Mouse (Mus musculus): ENCODE results near the gene Mpl. TPM values are rescaled to one million over a fixed set of nuclear protein-coding genes. Genes with fewer than 3 reads are reported as not detected.
A peak's percentile ranks its signal among the peaks of the same experiment; 100 is the strongest.

Mpl gene
- not detected for total RNA-seq (2021)

DNA sequence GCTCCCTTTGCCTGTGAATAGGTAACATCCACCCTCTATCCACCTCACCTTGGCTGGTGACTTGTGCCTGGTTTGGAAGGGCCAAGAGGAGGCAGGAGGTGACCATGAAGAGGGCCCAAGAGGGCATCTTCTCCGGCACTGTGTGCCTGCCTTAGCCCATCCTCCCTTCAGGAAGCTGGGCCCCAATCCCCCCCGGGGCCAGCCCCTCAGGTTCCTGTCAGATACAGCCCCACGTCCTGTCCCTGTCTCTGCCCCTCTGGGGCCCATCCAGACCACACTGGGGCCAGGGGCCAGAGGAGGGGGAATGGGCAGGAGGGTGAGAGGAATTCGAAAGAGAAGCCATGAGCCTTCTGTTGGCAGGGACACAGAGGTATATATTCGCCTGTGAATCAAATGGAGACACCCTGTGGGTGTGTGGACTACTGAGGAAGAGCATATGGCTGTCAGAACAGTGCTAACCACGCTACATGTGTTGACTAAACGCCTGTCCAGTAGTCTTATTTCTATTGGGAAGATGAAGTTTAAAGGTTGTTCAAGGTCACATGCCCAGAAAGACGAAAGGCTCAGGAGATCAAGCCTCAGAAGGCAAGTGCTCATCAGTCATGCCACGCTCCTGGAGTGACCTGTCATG lies at the start of gene Mpl:
Mpl (minus strand) TSS at position 169 of the 631 bp plus-strand sequence.
- intact Hi-C loops (cut with DNase I) = no loop called here
- no peak for DNase-seq

DNA sequence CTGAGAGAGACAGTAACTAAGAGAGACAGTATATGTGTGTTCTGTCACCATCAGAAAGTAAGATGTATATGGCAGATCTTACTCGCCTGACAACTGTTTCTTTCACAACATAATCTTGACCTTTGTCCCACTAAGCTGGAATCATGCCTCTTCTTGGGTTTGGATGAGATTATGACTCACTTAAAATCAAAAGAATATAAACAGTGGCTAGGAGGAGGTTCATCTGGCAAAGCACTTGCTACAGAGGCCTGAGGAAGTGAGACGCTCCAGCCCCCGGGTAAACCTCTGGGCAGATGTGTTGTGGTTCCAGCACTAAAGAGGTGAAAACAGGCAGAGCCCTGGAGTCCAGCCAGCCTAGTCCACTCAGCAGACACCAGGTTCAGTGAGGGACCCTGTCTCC lies 48.2 kb upstream of the Mpl start:
- DNase-seq = no peak
- intact Hi-C loops (cut with DNase I) = no loop called here

DNA sequence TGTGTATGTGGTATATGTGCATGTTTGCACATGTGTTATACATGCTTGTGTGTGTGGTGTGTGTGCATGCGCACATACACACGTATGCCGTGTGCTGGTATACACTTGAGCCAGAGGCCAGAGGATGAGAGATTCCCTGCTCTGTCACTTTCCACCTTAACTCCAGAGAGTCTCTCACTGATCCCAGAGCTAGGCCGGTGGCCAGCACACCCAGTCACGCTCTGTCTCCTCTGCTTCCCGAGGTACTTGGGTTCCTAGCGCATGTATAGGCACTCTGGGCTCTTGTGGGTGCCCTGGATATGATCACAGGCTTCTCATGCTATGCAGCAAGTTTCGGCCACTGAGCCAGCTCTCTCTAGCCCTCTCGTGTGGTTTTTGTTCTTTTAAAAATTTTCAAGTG lies 43.5 kb upstream of the Mpl start:
- intact Hi-C loops (cut with DNase I) = no loop called here
- DNase-seq = no peak

DNA sequence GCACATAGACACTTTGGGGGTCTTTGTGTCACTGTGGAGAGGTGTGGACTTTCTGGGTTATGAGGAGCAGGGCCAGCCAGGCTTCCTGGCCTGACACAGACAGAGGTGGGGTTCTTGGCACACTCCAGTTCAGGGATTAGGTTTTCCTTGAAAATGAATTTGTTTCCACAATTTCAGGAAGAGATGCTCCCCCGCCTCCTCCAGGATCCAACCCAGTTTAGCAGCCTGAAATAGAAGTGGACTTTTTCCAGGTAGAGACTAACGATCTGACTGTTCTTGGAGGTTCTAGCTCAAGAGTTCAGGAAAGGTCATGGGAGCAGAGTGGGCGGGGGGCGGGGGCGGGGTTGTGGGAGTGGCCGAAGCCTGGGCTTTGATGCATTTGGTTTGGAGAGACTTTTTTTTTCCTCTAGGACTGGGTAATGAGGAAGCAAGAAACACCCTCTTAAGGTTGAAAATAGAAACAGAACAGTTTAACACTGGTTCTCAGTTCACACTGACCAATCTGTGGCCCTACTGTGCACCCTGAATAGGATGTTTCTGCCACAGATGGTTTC lies 42.9 kb upstream of the Mpl start:
- DNase-seq = no peak
- intact Hi-C loops (cut with DNase I) = no loop called here

DNA sequence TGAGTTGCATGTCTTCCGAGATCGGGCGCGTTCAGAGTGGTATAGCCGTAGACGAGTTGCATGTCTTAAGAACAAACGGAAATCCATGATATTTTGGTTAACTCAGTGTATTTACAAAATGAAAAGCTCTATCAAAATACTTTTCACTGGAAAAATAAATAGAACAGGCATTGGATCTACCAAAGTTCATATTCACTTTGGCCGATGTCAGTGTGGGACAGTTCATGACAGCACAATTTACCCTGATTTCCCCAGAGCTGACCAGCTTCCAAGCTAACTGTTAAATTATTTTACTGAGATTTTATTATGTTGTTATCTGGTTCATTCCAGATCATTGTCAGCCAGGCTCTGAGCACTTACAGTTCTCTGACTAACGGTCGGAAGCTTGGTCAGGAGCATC lies 33.1 kb upstream of the Mpl start:
- intact Hi-C loops (cut with DNase I) = no loop called here
- no peak for DNase-seq

DNA sequence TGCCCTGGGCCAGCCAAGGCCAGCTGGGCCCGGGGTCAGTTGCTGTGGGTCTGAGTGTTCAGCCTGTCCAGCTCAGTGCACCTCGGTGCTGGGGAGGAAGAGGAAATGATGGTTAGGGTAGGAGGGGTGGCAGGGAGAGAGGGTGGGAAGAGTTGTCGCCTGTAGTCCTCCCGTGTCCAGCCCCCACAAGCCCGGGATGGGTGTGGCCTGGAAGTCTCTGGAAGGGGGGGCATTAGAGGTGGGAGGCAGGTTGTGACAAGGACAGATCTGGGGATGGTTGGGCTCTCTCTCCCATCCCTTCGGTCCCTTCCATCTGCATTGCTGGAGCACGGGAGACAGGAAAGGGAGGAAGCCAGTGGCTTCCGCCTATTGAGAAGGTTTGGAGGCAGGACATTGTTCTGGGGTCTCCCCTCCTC lies 32.4 kb upstream of the Mpl start, which contains the start of gene Tie1:
Tie1 (minus strand) TSS at position 345 of the 416 bp plus-strand sequence.
- intact Hi-C loops (cut with DNase I) = no loop called here
- DNase-seq = no peak

DNA sequence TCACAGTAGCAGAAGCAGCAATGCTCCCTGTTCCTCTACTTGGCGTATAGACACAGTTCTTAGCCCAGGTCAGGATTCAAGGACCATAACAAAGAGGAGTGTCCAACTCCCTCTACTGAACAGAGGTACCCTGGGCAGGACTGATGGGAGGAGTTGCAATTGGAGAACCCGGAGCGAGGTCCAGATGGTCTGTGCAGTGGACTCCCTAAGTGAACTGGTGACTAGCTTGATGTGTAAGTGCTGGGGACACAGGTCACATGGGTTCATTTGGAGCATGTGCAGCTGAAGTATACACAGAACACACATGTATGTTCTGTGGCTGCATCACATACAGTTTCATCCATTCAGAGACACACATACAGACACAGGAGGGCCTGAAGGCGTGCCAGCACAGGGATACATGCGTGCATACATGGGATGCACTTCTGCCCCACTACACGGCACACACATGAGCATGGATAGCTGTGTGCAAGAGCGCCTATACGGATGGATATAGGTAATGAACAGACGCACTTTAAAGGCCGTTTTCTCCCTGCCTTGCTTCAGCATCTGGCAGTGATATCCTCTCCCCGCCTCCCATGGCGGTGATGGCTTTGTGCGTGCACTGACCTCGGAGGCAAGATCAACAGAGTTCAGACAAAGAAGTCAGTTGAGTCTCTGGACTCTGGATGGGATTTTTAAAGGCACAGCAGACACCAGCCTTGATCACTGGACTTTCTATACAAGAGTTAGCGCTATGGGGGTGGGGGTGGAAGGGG lies 19.6 kb upstream of the Mpl start:
- intact Hi-C loops (cut with DNase I) = no loop called here
- DNase-seq = no peak

DNA sequence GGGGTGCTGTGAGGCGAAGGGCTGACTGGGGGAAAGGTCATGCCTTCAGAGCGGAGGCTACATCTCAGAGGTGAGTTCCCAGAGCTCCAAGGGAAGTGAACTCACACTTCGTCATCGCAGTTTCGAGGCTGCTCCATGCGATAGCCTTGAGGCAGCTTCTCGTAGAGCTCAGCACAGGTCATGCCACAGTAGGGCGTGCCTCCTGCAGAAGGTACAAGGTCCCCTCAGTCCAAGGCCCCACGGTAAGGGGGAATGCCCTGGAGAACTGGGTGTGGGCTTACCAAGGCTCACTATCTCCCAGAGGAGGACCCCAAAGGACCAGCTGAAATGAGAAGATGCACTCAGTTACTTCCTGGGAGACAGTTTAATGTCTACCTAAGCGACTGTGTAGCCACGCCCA lies 15.4 kb upstream of the Mpl start:
- intact Hi-C loops (cut with DNase I) = no loop called here

DNA sequence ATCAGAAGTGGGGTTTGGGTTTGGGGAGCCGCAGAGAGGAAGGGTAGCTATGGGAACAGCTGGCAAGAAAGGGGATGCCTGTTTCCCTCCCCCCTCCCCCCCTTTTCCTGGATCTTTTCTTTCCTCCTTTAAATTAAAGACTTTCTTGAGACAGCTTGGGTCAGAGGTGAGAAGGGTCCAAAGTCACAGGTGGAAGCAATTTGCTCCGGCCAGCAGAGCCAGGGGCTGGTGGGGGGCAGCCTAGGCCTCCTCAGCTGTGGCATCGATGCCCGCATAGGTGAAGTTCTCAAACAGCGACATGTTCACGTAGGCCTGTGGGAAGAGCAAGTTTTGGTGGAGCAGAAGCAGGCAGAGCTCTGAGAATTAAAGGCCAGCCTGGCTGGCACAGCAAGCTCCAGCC lies 14.0 kb upstream of the Mpl start:
- no peak for DNase-seq

More for the DNA sequence above, 15.4 kb upstream of the Mpl start:
- DNase-seq = no peak

DNA sequence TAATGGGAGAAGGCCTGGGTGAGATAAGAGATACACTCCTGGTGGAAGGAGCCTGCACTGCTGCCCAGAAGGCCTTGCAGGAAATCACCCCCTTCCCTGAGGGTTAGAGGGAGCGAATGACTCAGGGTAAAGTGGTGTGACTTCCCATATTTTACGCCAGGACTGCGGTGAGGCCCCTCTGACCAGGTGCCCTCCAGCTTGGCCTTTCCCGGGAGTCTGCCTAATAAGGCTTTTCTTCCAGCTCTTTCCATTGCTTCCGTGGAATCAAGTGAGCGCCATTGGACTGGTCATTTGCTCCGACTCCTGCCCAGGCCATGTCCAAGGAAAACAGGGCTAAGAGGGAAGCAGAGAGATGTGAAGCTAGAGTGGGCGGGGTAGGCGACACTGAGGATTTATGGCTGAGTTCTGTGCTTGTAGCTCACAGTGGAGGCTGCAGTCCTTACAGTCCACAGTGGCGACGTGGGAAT lies 8.4 kb upstream of the Mpl start:
- intact Hi-C loops (cut with DNase I) = no loop called here
- no peak for DNase-seq

More for the DNA sequence above, 14.0 kb upstream of the Mpl start:
- intact Hi-C loops (cut with DNase I) = no loop called here

DNA sequence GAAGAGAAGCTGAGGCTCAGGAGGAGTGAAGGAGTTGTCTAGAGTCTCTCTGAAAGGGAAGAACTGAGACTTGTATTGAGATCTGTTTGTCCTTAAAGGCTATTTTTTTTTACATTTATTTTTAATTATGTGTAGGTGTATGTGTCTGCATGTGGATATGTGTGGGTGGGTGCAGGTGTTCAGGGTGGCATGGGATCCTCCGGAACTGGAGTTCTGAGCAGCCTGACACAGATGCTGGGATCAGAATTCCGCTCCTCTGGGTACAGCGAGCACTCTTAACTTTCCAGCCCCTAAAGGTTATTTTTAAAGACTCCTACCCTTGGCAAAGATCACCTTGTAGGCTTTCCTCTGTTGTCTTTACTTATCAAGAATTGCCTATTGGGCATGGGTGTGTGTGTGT lies 7.6 kb upstream of the Mpl start:
- DNase-seq = no peak
- intact Hi-C loops (cut with DNase I) = no loop called here

DNA sequence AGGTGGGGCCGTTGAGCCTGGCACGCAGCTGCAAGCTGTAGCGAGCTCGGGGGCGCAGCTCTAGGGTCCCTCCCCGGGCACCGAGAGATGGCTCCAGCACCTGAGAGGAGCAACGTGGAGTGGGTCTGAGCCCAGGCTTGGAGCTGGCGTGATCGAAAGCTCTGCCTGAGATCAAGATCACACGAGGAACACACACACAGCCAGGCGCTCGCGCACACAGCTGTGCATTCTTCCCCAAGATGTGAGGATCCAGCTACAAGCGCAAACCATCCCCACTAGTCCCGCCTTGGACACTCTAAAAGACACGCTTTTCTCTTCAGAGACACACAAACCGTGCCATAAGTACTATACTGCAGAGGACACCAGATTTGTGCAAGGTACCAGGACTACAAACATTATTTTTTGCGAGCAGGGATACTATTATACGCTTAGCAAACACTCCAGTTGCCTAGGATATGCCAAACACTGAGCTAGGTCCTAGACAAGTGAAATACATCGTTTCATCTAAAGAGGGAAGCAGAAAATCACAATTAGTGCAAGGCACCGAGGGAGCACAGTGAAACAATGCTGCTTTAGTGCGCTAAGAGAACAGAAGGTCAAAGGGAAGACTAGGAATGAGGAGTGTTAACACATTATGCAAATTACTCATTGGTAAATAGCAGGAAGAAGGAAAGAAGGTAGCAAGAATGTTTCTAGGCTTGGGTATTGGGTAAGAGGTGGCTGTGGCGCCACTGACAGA lies 10.7 kb downstream of the Mpl start:
- no peak for DNase-seq
- intact Hi-C loops (cut with DNase I) = no loop called here

DNA sequence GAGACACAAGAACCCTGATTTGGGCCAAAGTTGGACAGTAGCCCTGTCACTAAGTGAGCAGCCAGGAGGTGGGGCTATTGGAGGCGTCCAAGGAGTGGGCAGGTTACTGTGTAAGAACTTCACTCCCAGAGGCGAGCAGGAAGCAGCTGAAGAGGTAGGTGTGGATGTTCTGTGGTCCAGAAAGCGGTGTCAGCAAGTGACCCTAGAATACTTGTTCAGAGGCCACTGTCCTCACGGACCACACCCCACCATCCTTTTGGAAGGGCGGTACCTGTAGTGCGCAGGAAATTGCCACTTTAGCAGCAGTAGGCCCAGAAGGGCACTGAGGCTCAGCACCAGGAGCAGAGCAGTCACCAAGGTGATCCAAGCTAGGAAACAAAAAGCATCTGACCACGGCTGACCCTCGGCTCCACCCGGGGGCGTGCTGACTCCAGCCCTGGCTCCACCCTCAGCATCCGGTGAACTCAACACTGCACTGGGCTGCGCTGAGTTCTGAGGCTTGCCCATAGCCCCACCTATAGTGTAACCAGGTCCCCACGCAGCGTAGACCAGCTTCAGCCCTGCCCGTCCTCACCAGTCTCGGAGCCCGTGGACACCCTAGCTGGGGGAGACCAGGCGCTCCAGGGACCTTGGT lies 11.4 kb downstream of the Mpl start:
- intact Hi-C loops (cut with DNase I) = no loop called here
- DNase-seq = no peak

DNA sequence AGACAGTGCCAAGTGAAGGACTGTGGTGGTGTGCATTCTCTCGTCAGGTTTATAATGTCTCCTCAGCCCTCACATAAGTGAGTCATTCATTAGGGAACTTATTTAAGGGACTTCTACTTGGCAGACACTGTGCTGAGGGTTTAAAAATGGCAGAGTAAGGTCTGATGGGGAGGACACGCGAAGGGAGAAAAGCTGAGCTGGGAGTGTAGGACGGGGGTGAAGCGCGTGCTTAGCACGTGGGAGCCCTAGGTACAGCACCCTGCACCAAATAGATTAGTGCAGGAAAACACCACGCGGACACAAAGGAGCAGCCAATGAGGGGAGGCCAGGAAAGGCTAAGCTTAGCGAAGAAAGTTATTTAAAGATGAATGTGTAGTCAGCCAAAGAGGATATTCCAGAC lies 12.2 kb downstream of the Mpl start:
- DNase-seq = no peak
- intact Hi-C loops (cut with DNase I) = no loop called here

DNA sequence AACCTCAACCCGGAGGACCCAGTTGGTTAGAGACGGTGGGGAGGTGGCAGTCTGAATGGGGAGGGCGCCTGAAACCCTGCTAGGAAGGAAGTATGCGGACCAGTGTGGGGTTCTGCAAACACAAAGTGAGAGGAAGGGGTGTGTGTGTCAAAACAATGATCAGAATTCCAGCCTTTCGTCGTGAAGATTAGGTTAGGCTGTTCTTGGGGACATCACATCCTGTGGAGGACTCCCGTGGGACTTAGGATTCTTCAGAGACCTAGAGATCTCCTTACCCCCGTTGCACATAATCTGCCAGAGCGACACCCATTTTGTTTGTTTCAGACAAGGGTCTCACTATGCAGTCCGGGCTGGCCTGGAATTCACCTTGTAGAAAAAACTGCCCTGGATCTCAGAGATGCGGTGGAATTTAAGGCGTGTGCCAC lies 19.5 kb downstream of the Mpl start:
- intact Hi-C loops (cut with DNase I) = loop anchor here (5.0 kb wide), 1 partner anchor 134 kb away; no protein-coding TSS in a partner anchor
- DNase-seq = no peak

DNA sequence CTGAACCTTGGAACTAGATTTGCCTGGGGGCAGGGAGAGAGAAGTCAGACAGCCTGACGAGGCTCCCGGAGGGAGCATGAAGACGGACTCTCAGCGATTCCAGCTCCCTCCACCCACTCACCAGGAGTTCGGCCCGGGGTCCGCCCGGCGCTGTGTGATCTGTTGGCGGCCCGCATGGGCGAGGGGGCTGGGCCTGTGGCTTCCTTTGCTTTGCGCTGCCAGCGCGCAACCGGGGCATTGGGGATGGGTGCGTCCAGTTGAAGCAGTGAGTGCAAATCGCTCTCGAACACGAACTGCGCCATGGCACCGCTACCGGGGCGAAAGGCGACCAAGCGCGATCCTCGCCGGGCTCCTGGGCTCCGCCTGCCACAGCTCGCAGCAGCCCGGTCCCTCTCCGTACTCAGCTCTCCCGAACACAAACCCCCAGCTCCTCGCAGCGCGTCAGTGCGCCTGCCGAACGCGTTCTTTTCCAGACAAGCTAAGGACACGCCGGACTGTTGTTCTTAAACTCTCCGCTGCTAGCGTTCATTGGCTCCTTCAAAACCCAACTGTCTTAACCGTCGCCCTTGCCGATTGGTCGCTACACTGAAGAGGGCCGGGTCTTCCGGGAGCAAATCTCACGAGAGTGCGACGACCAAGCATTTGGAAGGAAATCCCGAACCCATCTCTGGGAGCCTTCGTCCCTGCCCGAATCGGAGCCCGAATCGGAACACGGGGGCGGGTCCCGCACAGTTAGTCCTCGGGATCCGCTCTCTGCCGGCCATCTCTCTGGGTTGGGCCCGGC lies 20.3 kb downstream of the Mpl start, which contains the start of gene Cdc20:
Cdc20 (minus strand) TSS at position 533 of the 784 bp plus-strand sequence.
- intact Hi-C loops (cut with DNase I) = loop anchor here (5.0 kb wide), 1 partner anchor 135 kb away; no protein-coding TSS in a partner anchor
- peak; percentile 93 for DNase-seq

DNA sequence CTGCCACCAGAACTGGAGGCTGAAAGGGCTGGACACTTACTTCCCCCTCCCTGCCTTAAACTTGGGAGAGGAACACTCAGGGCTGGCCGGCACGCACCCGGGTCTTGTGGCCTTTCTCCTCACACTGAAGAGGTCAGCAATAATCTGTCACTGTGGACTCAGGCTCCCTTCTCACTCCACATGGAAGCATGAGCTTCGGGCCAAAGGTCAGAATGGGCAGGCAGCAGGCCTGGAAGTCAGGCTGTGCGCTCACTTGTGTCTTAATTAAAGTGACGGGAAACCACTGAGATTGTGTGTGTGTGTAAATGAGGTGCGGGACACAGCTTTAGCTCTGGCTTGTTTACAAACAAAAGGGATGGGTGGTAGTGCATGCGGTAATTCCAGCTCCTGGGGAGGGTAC lies 25.0 kb downstream of the Mpl start:
- intact Hi-C loops (cut with DNase I) = no loop called here
- DNase-seq = no peak

DNA sequence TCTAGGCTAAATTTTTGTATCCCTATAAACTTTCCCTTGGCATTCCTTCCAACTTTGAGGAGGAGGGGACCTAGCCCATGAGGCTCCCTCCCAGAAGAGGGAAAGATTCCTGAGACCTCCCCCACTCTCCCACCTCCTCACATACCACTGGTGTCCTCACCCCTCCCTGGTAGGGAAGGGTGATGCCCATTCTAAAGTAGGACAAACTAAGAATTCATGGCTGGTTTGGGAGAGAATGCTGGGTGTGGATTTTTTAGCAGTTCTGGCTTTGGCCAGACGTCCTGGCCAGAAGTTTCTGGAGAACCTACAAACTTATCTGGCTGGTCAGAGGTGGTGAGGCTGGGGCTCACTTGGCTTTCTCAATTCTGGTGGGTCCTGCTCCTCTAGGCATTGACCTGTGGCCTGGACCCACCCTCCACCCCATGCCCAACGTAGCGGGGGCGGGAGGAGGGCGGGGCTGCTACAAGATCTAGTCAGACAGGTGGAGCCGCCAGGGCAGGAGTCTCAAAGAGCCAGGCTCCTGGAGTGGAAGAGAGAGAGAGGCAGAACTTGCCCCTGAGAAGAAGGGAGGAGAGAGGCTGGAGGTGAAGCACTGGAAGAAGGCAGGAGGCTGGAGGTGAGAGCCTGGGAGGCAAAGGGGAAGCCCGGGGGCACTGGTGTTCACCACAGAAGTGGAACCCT lies 28.0 kb downstream of the Mpl start:
- DNase-seq = no peak
- intact Hi-C loops (cut with DNase I) = no loop called here

DNA sequence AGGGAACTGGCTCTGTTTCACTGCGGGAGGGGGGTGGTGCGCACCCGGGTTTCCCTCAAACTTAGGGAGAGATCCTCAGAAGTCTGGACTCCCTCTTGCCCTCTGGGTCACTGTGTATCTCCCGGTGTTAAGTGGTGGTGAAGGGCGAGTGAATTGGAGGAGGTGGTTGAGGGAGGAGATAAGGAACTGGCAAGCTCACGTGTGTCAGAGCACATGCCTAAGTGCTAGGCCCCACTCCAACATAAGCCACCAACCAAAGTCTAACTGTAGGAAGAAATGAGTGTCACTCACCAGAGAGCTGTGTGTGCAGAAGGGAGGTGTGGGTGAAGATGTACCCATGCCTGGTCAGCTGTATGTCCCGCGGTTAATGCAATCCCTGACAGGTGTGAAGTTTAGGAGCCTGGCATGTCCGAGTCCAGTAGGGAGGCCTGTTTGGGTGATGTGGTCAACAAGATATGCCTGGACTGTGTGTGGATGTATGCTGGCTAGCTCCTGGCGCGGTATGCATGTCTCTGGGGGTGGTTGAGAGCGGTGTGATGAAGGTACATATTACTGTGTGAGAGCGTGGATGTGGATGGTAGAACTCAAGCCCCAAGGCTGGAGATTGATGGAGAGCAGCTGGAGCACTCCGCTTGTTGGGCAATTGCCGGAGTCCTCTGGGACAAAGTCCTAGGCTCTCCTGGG lies 28.6 kb downstream of the Mpl start:
- intact Hi-C loops (cut with DNase I) = no loop called here

More for the DNA sequence above, 28.6 kb downstream of the Mpl start:
- DNase-seq = no peak

Measured in left cerebral cortex, postnatal 4 days (tissue).